Comparison of ENCODE assay signal across 8 mouse cellular contexts in genomic region chr8:91324271-91324670, GRCm38 (mm10). TPM values are rescaled to one million over a fixed set of nuclear protein-coding genes. Genes with fewer than 3 reads are reported as not detected.
DNase-seq lines count a peak whose midpoint lies in the region; ATAC-seq and TF ChIP-seq lines count a peak whose summit lies in the region.
"Had no signal": no experiment of that assay in that cellular context is flagged by ENCODE, and none has a peak within 500 bp of the region (broad histone marks: within the 10 kb centered on the region; RNA-seq: fewer than 3 reads in every experiment).

No protein-coding gene starts in this region.

- TF ChIP-seq EP300 in heart, adult 2 months (IDR thresholded peaks at IDR 0.05; ENCODE audit: insufficient read depth, low read depth, low read length) = no peak

- H3K79me2 ChIP-seq in heart, adult 2 months (replicated peaks; ENCODE audit: control insufficient read depth, insufficient read depth, low read length) = peaks cover 3% of the 10 kb centered on the region; the same call in 1 of the 2 replicates

- H3K4me3 ChIP-seq in heart, adult 2 months = no peak overlapping the region
- no peak overlapping the region for H3K4me3 ChIP-seq in liver, embryonic 12.5 days
- H3K4me3 ChIP-seq: neural tube, embryonic 15.5 days had no signal

- no peak for TF ChIP-seq POLR2A in heart, adult 2 months (IDR thresholded peaks at IDR 0.05; ENCODE audit: insufficient read depth, low read depth, low read length)

- WGBS in heart, adult 2 months = 71% methylated on average over 9 of the region's 9 CpGs
- WGBS in liver, embryonic 12.5 days (ENCODE audit: insufficient replicate concordance) = 71% methylated on average over 9 of the region's 9 CpGs

- DNase-seq in heart, adult 2 months = no peak
- DNase-seq in heart, adult 11 months = no peak
- DNase-seq in liver (peak; percentile 24), ZHBTc4 (ENCODE audit: low read depth, low spot score) (peak; percentile 52)
- DNase-seq in heart, postnatal 4 days = peak; percentile 44
- no peak for DNase-seq in left cerebral cortex, adult 9 months (ENCODE audit: low spot score in 2 of 2)

- H3K4me2 ChIP-seq in liver, embryonic 12.5 days = no peak overlapping the region
- H3K4me2 ChIP-seq: neural tube, embryonic 15.5 days had no signal

- intact Hi-C loops in heart, adult 2 months (cut with DNase I) = no loop called here

- peak; percentile 50 for TF ChIP-seq CTCF in heart, adult 2 months (IDR thresholded peaks at IDR 0.05)

- no peak for ATAC-seq in liver, embryonic 12.5 days

- no peak overlapping the region for H3K9ac ChIP-seq in heart, adult 2 months (ENCODE audit: low read depth, low read length)
- no peak overlapping the region for H3K9ac ChIP-seq in liver, embryonic 12.5 days
- H3K9ac ChIP-seq: neural tube, embryonic 15.5 days had no signal

- no peaks in the 10 kb centered on the region for H3K36me3 ChIP-seq in heart, adult 2 months (ENCODE audit: control insufficient read depth, insufficient read depth, low read length)
- H3K36me3 ChIP-seq in liver, embryonic 12.5 days = peaks cover 14% of the 10 kb centered on the region
- H3K36me3 ChIP-seq: neural tube, embryonic 15.5 days had no signal

- peaks cover 7% of the 10 kb centered on the region; the same call in 1 of the 2 replicates for H3K4me1 ChIP-seq in heart, adult 2 months (ENCODE audit: control insufficient read depth, insufficient read depth, low read length)
- peaks cover 9% of the 10 kb centered on the region; the same call in 1 of the 2 replicates for H3K4me1 ChIP-seq in liver, embryonic 12.5 days

- no peaks in the 10 kb centered on the region for H3K9me3 ChIP-seq in liver, embryonic 12.5 days (replicated peaks)
- H3K9me3 ChIP-seq: neural tube, embryonic 15.5 days had no signal

- H3K27ac ChIP-seq in heart, adult 2 months = peak overlapping the region; percentile 69
- no peak overlapping the region for H3K27ac ChIP-seq in liver, embryonic 12.5 days
- H3K27ac ChIP-seq: neural tube, embryonic 15.5 days had no signal

- H3K27me3 ChIP-seq in heart, adult 2 months (ENCODE audit: control insufficient read depth, insufficient read depth, low read length) = no peaks in the 10 kb centered on the region
- no peaks in the 10 kb centered on the region for H3K27me3 ChIP-seq in liver, embryonic 12.5 days (replicated peaks)
- H3K27me3 ChIP-seq: neural tube, embryonic 15.5 days had no signal

RNA-seq across cellular contexts. Expression of gene Fto, which starts 10.9 kb away (rescaled TPM):
- total RNA-seq in heart, adult 2 months (2021) = 10 to 100 TPM; 57.6 to 65.1 TPM
- 41.3 and 53.3 TPM in 2 replicates for polyA plus RNA-seq in heart, adult 2 months (2012; rRNA removed)
- 28.6 and 29.6 TPM in 2 replicates for polyA plus RNA-seq in liver, embryonic 12.5 days (2016; fragmentation: Nextera tagmentation; extraction: Ambion mirVana)
- 10 to 100 TPM; 81.5 to 87.0 TPM for total RNA-seq in heart, postnatal 4 days (2021)

RNA-seq across cellular contexts. Expression of gene Rpgrip1l, which starts 11.2 kb away (rescaled TPM):
- 1 to 10 TPM; 3.2 to 3.6 TPM for total RNA-seq in heart, adult 2 months (2021)
- polyA plus RNA-seq in heart, adult 2 months (2012; rRNA removed) = 0.88 and 1.4 TPM in 2 replicates
- polyA plus RNA-seq in liver, embryonic 12.5 days (2016; fragmentation: Nextera tagmentation; extraction: Ambion mirVana) = 3.5 and 4.6 TPM in 2 replicates
- 1 to 10 TPM; 3.5 to 4.9 TPM for total RNA-seq in heart, postnatal 4 days (2021)

Comparison
In these comparisons a context has a peak if more than half of its experiments do, and no peak if none do; other contexts are left out.
1. DNase-seq: peak in liver (single experiment), ZHBTc4 (single experiment) and heart, postnatal 4 days (single experiment); none in heart, adult 2 months (0 of 2), heart, adult 11 months (single experiment) and left cerebral cortex, adult 9 months (0 of 2).